Mouse (Mus musculus): ENCODE measurements around the gene D330045A20Rik.

DNA sequence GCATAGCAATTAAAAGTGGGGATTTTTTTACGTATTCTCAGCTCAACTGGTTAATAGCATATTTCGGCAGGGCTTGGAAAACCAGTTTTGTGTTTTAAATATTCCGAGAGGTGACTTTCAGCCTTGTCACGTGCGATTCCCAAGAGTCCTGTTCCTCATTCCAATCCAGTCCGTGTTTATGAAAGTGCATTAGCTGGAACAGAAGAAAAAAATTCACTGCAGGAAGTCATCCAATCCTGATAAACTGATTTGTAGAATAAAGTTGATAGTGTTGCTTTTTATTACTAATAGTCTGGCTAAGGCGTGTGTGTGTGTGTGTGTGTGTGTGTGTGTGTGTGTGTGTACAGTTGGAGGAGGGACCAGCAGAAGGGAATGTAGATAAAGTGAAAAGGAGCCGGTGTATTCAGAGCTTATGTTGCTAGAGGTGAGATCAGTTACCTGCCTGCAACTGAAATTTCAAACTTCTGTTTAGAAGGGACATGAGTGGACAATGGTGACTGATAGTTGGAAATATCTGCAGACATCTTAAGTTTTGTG, 82.8 kb downstream of the D330045A20Rik start, which contains the start of gene Rnf128:
- TF ChIP-seq HCFC1 (IDR thresholded peaks at IDR 0.05; ENCODE audit: borderline replicate concordance, insufficient read depth, low read length) (no peak), ZC3H11A (IDR thresholded peaks at IDR 0.05; ENCODE audit: borderline replicate concordance, low read depth, low read length) (no peak), ZNF384 (IDR thresholded peaks at IDR 0.05; ENCODE audit: low read depth, low read length) (no peak), CHD2 (IDR thresholded peaks at IDR 0.05; ENCODE audit: low read depth, low read length) (no peak), MAFK (IDR thresholded peaks at IDR 0.05; ENCODE audit: insufficient read depth, low read depth, low read length) (no peak)
